Mouse (Mus musculus): ENCODE results near the gene Snx15.

DNA sequence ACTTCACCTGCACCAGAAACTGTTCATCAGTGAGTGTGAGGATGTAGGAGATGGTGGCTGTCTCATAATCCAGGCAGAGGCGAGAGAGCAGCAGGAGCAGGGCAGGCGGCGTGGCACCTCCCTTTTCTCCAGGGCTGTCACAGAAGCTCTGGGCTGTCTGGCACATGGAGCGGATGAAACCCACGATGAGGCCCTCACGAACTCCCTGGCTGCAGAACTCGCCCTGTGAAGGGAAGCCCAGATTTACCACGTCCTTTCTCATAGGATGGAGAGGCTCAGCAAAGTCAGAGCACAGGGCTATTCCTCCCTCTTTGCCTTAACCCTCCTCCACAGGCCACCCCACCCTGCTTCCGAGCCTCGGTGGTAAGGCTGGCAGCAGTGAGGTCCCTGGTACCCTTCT lies 58.3 kb downstream of the Snx15 start:
- TF ChIP-seq POLR2A (IDR thresholded peaks at IDR 0.05; ENCODE audit: insufficient read depth, low read depth, low read length): no peak
- no peak for TF ChIP-seq CTCF (IDR thresholded peaks at IDR 0.05; ENCODE audit: insufficient read depth, low read depth, low read length)
